Mouse (Mus musculus) heart, adult 8-10 months (tissue): Measurements from ENCODE around the gene Stk17b. TPM values are rescaled to one million over a fixed set of nuclear protein-coding genes. Genes with fewer than 3 reads are reported as not detected.
A peak's percentile ranks its signal among the peaks of the same experiment; 100 is the strongest.

ENCODE experiments used
- DNase-seq: peaks from one replicate; pipeline ENCODE4 v3.0.0; 2022; ENCODE audit warnings: low spot score
- total RNA-seq, 4 experiments: library from RNA; stranded (reverse); gene quantifications; 2 replicates each; pipeline ENCODE4 v1.2.4; 2022

Gene Stk17b
- total RNA-seq, result 10 to 100 TPM in 1 of 4 experiments, 1 to 10 TPM in 3; 8.2 to 11.2 (median 9.7) TPM

DNA sequence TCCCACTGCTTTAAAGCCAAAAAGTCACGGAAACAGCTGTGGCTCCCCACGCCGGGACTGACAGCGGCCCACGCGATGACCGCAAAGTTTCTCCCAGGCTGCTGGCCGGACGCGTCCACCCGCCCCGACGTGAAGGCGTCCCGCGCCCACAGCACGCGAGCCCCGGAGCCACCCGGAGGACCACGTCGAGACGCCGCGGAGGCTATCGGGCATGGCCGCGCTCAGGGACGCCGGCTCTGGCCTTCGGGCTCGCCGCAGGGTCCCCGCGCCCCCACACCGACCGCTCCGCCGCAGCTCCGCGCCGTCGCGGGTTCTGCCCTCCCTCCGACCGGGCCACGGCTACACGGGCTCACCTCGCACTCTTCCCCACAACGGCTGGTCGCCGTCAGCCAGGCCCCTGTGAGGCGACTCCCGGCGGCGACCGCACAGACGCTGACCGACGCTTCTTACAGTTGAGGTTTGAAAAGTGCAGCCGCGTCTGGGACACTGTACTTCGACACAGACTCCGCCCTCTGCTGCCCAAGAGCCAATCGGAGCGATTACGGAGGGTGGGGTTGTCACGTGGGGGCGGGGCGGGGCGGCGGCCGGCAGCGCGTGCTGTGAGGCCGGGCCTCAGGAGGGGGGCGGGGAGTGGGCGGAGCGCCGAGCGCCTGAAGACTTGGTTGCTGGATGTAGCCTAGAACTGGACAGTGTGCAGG, at the start of gene Stk17b:
TSS of gene Stk17b (minus strand) at position 504 of the 698 bp plus-strand sequence.
- peak; percentile 86 for DNase-seq

DNA sequence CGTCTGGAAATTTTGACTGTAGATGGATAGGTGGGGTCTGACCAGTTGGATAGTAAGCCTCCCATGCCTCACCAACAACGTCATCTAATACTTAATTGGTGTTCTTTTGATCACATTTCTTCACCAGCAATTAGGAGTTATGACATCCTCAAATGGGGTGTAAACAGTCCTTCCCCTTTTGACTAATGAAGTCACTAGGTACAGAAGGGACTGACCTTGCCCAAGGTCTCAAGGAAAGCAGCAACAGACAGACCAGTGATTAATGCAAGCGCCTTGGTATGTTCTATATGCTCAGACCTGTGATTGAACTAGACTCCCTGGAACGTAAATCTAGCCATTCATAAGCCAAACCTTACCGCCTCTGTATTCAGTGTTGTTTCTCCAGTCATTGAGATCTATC, 45.3 kb upstream of the Stk17b start:
- no peak for DNase-seq

DNA sequence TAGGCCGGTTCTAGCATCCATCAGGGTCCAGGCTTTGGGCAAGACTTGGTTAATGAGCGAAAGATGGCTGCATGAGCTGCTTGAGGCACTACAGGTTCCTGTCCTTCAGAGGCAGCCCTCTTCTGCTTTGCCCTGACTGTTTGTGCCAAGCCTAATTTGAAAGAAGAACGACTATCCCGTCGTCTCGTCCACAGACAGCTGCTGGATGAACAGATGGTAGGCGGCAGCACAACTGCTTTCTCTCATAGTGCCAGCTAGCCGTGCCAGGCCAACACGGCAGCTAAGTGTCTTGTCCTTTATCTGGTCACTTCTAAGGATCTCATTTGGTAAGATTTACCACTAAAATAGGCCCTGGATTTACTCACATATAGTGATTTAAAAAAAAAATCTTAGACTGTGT, 44.1 kb upstream of the Stk17b start:
- DNase-seq, result no peak

DNA sequence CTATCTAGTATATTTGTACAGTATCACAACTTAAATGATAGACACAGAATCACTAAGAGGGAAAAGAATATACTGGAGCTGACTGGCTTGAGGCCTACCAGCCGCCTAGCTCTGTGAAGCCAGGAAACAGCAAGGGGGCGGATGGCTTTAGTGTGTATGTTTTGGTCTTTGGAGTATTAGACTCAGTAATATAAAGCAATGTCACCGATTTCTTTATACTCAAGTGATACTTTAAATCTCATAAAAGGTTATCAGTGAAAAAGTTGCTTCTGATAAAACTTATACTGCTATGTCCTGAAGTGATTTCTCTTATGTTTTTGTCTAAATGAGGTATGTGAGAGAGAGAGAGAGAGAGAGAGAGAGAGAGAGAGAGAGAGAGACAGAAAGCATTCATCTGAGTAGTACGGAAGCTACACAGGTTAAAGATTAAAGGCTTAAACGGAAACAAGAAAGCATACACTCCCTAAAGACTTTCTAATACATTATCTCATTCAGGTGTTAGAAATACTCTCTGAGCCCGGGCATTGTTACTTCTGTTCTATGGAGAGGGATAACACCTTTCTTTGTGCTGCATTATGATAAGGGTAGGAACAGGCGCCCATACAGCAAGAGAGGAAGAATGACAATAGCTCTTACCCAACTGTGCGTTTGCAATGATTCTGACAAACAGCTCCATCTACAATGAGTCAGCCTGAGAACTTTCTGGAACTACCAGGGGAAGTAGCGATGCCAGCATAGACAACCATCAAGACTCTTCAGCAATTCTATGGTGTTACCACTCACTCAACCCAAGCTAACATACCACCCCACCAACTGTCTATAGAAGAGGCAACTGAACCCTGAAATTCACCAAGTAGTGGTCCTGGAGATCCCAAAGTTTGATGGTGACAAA, 39.7 kb upstream of the Stk17b start:
- DNase-seq, result no peak

DNA sequence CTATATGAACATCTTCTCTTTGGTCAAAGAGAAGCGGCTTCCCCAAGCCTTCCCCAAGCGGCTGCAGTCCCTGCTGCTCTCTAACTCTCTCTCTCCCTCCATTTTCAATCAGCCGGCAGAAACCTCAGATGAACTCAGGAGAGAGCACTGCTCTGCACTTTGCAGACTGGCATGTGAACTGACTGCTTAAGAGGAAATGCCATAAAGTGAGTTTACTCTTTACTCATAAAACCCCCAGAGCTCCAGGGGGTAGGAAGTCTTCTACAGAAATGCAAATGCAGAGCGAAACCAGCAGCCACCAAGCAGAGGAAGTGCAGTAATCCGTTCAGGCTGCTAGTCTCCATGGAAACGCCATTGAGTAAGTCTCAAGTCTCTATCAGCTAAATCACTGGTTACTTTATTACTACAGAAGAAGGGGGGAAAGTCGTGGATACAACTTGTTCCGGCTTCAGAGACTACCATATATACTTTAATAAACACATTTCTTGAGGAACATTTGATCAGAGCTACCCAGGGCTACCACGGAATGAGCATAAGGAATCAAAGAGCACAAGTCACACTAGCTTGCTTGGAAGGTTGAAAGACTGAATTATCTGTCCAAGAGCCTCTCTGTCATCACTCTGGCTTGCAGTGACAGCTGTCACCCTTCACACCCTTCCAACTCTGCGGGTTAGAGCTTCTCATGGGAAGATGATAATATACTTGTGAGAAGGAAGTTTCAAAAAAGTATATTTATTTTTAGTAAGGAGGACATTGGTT, 38.8 kb upstream of the Stk17b start:
- peak; percentile 60 for DNase-seq

DNA sequence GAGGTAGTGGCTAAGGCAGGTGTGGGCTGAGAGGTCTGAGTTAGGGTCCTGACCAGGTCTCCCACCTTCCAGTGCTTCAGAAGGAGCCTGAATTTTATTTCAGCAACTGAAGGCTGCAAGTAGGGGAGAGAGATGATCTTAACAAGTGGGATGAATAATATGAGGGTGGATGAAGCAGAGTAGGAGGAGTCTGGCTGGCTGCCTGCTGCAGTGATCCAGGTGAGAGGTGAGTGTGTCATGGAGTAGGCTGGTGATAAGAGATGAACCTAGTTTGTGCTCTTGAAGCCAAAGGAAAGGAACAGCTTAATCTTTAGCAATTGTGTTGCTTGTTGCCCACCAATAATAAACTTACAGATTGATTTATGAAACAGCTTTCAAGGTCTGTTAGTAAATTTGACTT, 37.0 kb upstream of the Stk17b start:
- DNase-seq, result no peak

DNA sequence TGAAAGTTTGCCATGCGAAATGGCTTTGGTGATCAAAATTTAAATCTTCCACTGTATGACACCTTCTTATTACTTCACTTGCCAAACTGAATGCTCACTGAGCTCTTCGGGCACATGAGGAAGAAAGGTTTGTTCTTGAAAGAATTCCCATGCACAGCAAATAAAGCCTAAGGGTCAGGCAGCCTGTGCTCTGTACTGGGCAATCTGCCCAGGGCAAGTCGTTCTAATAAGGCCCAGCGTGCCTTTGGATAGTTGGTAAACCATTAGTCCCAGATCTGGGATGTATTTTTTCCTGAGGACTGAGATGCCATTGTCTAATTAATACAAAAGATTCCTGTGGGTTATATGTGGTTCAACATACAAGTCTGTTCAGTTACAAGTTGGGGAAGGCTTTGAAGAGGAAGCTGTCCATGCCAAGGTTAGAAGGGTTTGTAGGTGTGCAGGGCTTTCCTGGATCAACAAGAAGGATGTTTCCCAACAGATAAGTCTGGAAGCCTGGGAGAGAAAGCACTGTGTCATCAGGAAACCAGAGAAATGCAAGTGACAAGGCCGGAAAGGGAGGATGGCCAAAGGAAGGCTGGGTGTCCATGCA, 35.1 kb upstream of the Stk17b start:
- DNase-seq, result no peak

DNA sequence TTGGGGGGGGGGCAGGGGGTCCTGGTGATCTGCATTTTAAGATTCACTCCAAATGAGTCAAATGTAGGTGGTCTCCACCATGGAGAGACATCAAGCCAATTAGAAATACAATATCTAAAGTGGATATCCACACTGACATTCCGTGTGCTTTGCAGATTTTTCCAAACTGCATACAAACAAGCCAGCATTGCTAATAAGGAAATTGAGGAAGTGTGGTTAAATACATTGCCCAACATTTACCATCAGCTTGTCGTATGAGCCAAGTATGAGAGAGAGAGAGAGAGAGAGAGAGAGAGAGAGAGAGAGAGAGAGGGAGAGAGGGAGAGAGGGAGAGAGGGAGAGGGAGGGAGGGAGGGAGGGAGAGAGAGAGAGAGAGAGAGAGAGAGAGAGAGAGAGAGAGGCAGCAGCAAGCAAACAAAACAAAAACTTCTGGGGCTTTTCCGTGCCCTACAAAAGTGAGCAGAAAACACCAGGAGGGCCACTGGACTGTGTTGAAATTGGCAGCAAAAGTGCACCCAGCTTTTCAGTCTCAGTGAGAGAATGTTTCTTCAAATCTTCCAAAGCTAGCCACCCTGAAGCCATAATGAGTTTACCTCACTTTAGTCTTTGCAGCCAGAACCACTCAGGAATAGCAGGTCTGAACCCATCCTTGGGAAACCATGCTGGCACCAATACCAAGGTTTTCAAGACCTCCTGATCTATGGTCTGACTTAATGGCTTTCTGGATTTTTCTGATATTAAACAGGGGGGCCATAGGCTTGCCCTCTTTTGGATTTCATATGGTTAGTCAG, 33.2 kb upstream of the Stk17b start:
- no peak for DNase-seq

DNA sequence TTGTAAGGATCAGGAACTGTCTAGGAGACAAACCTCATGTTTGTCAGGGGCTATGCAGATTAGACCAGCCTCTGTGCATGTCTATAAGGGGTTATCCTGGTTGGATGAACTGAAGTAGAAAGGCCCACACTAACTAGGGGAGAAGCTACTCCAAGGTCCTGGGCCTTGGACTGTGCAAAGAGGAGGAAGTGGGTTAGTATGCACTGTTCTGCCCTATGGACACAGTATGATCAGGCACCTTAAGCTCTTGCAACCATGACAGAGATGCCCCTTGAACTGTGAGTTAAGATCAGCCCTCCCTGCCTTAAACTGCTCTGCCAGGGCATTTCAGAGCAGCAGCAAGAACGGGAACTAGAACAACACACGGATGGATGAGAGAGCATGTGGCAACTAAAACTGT, 31.3 kb upstream of the Stk17b start:
- DNase-seq, result no peak

DNA sequence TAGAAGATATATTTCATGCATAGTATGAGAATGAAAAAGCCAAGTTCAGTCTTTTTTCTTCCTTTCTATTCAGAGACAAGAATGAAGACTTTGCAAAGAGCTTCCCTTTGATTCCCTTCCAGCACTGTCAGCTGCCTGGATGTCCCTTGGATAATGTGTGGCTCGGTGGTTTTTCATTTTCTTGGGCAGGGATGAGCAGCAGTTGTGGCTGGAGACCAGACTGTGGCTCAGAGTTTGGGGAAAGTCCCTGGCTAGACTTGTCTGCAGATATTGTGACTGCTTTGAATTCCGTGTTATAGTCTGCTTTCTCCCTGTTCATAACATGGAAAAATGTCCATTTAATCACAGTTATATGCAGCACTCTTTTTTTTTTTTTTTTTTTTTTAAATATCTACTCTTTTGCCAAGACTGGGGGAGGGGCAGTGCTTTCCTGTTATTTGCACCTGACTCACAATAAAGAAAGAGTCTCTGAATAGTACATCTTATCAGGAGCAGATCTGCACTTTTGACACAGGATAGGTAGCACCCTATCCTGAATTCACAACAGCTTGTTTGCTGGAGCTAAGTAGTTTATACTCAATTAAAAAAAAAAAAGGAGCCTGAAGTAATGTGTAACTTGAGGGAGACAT, 29.2 kb upstream of the Stk17b start:
- peak; percentile 65 for DNase-seq

DNA sequence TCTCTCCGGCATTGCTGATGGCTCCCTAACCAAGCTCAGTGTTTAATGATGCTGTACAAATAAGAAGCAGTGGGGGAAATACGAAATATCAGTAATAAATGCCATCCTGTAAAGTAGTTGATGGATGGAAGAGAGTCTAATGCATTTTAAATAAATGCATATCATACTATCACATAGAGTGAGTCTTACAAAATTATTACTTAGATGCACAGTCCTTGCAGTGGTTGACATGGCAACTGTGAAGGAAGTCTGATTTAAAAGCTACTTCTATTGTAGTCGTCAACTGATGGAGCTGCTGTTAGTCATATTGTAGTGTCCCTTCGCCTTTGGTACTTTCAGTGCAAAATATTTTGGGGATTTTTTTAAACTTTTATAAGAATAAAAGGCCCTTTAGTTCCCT, 26.9 kb upstream of the Stk17b start:
- DNase-seq, result no peak

DNA sequence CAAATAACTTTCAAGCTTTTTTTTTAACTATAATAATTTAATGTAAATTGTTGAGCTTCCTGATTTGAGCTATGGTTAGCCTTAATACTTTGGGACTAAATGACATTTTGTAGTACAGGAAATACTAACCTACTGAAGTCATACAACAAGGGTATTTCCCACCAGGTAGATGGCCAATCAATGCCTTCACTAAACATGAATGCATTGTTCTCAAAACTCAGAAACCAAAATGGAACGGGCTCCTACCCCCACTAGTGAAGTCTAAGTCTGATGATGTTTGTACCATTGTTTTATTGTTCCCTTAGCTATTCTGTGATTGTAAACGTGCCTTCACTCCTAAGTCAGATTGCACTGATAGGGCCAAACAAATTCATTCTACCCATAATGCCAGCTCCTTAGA, 23.2 kb upstream of the Stk17b start:
- no peak for DNase-seq

DNA sequence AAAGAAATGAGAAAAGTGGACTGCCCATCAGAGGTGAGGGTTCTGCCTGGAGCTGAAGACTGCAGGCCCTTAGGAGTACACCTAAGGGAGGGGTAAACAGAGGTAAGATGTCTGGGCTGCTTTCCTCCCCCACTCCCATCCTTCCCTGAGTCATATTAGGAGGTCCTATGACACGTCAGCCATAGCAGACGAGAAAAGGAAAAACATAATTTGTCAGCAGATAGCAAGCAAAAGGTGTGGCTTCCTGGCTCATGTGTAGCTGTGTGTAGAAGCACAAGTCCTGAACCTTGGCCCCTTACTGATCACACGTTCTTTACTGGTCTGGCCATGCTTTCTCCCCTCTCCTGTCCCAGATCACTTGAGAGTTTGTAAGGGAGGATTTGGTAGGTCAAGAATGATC, 12.8 kb upstream of the Stk17b start:
- no peak for DNase-seq

DNA sequence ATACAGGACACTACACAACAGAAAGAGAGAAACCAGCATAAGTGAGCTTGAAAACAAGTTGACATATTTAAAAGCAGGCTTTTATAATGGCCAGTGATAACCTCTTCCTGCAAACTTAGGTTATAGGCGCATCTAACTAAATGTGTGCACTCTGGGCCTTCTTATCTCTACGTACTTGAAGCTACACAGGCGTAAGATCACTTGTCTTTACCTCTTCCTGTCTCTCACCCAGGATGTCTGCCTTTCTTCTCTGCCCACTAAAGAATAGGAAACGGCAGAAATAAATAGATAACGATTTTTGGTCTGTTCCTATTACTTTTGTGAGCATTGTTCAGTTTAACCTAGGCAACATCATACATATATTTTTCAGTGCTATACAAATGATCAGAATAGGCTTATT, 12.1 kb upstream of the Stk17b start:
- DNase-seq, result no peak

DNA sequence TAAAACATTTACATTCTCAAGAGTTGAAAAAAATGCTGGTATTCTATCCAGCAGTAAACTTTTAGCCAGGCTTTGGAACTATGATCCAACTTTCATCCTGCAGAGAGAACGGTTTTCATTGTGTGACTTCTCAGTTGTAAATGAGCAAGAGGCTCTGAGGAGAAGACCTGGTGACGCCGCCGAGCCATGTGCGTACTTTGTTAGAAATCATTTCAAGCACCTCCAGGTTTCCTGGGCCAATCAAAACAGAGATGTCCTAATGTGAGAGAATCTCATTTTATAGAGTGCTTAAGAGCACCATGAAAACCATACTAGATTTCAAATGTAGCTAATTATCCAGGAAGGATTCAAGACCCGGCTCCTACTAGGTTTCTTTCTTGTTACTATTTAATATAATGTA, 11.2 kb upstream of the Stk17b start:
- no peak for DNase-seq

DNA sequence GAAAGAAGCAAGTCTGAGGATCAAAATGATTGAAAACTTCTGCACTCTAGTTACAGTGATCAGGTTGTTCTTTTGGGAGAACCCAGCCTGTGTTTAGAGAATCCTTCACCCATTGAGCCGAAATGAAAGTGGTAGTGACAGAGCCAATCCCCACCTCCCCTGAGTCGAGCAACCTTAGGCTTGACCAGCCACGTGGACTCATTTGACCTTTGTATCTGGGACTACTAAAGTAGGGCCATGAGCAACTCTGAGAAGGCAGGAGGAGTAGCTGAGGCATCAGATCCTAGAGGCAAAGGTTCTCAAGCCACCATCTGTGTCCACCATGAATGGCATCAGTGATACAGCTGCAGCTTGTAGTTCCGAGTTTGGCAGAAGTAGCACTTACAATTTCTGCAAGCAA, 10.6 kb upstream of the Stk17b start:
- no peak for DNase-seq

DNA sequence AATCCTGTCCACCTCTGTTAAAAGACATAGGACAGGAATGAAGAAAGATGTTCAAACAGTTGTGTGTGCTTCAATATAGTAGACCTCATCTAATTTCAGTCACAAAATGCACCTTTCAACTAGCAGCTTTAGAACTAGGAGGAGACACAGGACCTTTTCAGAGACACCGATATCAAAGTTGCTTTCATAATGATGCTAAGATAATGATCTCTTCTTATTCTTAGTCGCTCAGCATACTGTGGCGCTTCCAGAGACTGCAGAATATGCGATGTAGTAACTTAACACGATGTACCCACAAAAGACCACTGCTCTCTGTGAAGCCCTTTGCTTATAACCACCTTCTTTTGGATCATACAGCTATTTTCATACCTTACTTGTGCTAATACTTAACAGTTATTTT, 10.1 kb upstream of the Stk17b start:
- DNase-seq, result no peak

DNA sequence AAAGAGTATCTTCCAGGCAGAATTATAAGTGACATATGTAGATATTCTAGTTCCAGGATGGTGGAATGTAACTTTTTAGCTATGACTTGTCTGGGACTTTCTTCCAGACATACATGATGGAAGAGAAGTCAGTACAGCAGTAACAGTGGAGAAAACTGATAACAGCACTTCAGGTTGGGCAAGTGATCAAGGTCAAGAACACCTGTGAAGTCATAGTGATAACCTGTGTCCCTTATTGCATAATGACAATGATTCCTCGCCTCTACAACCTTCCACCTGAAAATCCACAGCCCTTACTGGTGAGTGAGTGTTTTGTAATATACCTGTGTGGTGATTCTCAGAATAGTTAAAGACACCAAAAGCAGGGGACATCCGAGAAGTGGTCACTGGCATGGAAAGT, 9.3 kb upstream of the Stk17b start:
- no peak for DNase-seq

DNA sequence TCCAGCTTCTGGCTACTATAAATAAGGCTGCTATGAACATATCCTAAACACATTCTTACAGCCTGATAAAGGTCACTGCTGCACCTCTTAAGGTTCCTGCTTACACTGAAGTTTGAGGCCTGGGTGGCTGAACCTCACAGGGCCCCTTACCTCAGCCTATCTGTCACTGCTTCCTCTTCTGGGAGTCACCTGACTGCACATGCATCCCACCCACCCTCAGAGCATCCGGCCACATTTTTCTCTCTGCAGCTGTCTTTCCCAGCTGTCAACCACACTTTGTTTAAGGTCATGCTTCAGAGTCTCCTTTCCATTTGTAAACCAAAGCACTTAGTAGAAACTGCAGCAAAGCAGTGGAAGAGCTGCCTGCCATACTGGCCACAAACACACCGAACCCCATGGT, 6.3 kb upstream of the Stk17b start:
- no peak for DNase-seq

DNA sequence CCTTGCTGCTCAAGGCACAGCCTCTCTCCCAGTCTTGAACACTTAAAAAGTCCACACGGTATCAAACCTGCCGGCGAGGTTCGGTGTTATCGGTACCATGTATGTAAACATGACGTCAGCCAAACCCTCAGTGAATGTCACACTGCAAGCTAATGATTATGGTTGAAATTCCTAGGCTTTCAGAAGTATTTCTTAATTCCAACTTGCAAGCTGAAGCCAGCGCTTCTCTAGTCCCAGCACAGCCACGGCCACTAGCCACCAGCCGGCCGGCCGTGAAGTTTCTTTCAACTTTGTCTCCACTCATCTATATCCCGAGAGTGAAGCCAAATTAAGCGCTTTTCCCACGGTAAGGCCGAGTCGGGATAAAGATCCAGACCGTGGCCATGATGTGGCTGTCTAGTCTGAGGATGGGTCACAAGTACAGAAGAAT, 718 bp downstream of the Stk17b start:
- peak; percentile 43 for DNase-seq

DNA sequence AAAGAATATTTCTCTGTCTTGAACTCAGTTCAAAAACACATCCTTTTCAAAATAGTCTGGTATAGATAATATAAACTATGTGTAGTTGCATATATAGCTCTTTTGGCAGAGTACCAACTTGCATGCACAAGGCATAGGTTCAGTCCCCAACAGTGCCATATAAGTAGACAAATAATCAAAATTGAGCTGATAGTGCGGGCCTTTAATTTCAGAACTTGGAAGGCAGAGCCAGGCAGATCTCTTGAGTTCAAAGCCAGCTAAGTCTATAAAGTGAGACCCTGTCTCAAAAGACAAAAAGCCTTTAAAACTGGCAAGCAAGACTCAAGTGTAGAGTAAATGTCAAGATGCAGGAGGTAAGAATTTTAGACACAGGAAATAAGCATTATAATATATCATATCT, 2.1 kb downstream of the Stk17b start:
- no peak for DNase-seq
